Mouse (Mus musculus) forebrain, embryonic 12.5 days (tissue): ENCODE measurements around the gene Olfr1258. TPM values are rescaled to one million over a fixed set of nuclear protein-coding genes. Genes with fewer than 3 reads are reported as not detected.
"Not testable (repeated sequence)": the region's sequence is repeated elsewhere in the genome, so short reads cannot be mapped to it uniquely, and the experiment has no call there.

Experiments
- ATAC-seq: fragments of 200-750 bp; cut with Nextera tagmentation; 2 replicates; pipeline ENCODE4 v1.8.0; 2017; ENCODE audit warnings: moderate TSS enrichment; ENCODE audit not compliant: low FRiP score
- H3K27ac ChIP-seq: fragments of 300-500 bp; sonication (generic); 2 replicates; pipeline ENCODE4 v1.5.1; 2016; ENCODE audit warnings: mild to moderate bottlenecking
- H3K27me3 ChIP-seq: fragments of 300-500 bp; sonication (generic); 2 replicates; pipeline ENCODE4 v1.6.1; 2016; ENCODE audit warnings: mild to moderate bottlenecking
- H3K36me3 ChIP-seq: fragments of 300-500 bp; sonication (generic); replicated peaks from 2 replicates; pipeline ENCODE4 v1.6.1; 2016; ENCODE audit warnings: mild to moderate bottlenecking
- H3K4me1 ChIP-seq: fragments of 300-500 bp; sonication (generic); 2 replicates; pipeline ENCODE4 v1.6.1; 2016
- H3K4me2 ChIP-seq: fragments of 300-500 bp; sonication (generic); 2 replicates; pipeline ENCODE4 v1.6.1; 2016; ENCODE audit warnings: mild to moderate bottlenecking, moderate library complexity
- H3K4me3 ChIP-seq: fragments of 300-500 bp; sonication (generic); replicated peaks from 2 replicates; pipeline ENCODE4 v1.5.1; 2016; ENCODE audit warnings: mild to moderate bottlenecking
- H3K9ac ChIP-seq: fragments of 300-500 bp; sonication (generic); 2 replicates; pipeline ENCODE4 v1.6.1; 2016; ENCODE audit warnings: mild to moderate bottlenecking
- H3K9me3 ChIP-seq: fragments of 300-500 bp; sonication (generic); 2 replicates; pipeline ENCODE4 v1.6.1; 2016
- WGBS: fragments of 180-500 bp; shearing (Covaris S2); methylation state at CpG from one replicate; pipeline ENCODE4 v1.1.7; 2016; 5-methylcytosine and 5-hydroxymethylcytosine counted together
- polyA plus RNA-seq: library from polyadenylated mRNA; unstranded; fragments of >200 nt; fragmentation: Nextera tagmentation; extraction: Ambion mirVana; gene quantifications from 2 replicates; pipeline ENCODE4 v1.2.1, GENCODE M21; 2016

Olfr1258 gene
- polyA plus RNA-seq = not detected in 2 replicates

GRCm38 (mm10) chr2:89927009-89927408, at the start of gene Olfr1258:
TSS of gene Olfr1258 (plus strand) at chr2:89927309.
- no peaks in the 10 kb centered on the region for H3K36me3 ChIP-seq
- H3K27ac ChIP-seq = no peak within 1 kb of the TSS
- no peak within 1 kb of the TSS for H3K4me3 ChIP-seq
- no peak within 1 kb of the TSS for H3K9ac ChIP-seq
- no peaks in the 10 kb centered on the region for H3K4me1 ChIP-seq
- no peak for ATAC-seq
- H3K27me3 ChIP-seq = no peaks in the 10 kb centered on the region
- H3K4me2 ChIP-seq = no peak within 1 kb of the TSS
- no peaks in the 10 kb centered on the region for H3K9me3 ChIP-seq

GRCm38 (mm10) chr2:89878137-89878536, 49.0 kb upstream of the Olfr1258 start, which contains the start of gene Olfr1257:
TSS of gene Olfr1257 (plus strand) at chr2:89878437.
- ATAC-seq = no peak
- H3K9me3 ChIP-seq = no peaks in the 10 kb centered on the region
- H3K27ac ChIP-seq = no peak within 1 kb of the TSS
- no peak within 1 kb of the TSS for H3K9ac ChIP-seq
- no peak within 1 kb of the TSS for H3K4me3 ChIP-seq
- H3K36me3 ChIP-seq = no peaks in the 10 kb centered on the region
- H3K4me1 ChIP-seq = no peaks in the 10 kb centered on the region
- no peak within 1 kb of the TSS for H3K4me2 ChIP-seq
- 89% methylated on average over 1 of the region's 1 CpGs for WGBS
- H3K27me3 ChIP-seq = no peaks in the 10 kb centered on the region

GRCm38 (mm10) chr2:89912616-89913015, 14.5 kb upstream of the Olfr1258 start:
- not testable (repeated sequence) for ATAC-seq, H3K27me3 ChIP-seq, H3K27ac ChIP-seq, H3K9ac ChIP-seq, H3K4me2 ChIP-seq, H3K36me3 ChIP-seq, H3K4me1 ChIP-seq, H3K9me3 ChIP-seq, H3K4me3 ChIP-seq
- WGBS = 93% methylated on average over 9 of the region's 9 CpGs

GRCm38 (mm10) chr2:89948564-89948963, 21.5 kb downstream of the Olfr1258 start, which contains the start of gene Olfr1259:
TSS of gene Olfr1259 (minus strand) at chr2:89948664.
- H3K9me3 ChIP-seq = no peaks in the 10 kb centered on the region
- no peaks in the 10 kb centered on the region for H3K4me1 ChIP-seq
- H3K36me3 ChIP-seq = no peaks in the 10 kb centered on the region
- WGBS = 92% methylated on average over 5 of the region's 5 CpGs
- H3K4me2 ChIP-seq = no peak within 1 kb of the TSS
- no peaks in the 10 kb centered on the region for H3K27me3 ChIP-seq
- no peak within 1 kb of the TSS for H3K4me3 ChIP-seq
- no peak within 1 kb of the TSS for H3K9ac ChIP-seq
- H3K27ac ChIP-seq = no peak within 1 kb of the TSS
- ATAC-seq = no peak

GRCm38 (mm10) chr2:89974184-89974583, 47.1 kb downstream of the Olfr1258 start, which contains the start of gene Olfr1260:
TSS of gene Olfr1260 (plus strand) at chr2:89974340.
- H3K4me1 ChIP-seq = no peaks in the 10 kb centered on the region
- ATAC-seq = no peak

GRCm38 (mm10) chr2:89977709-89978108, 50.6 kb downstream of the Olfr1258 start:
- Histone ChIP-seq H3K4me3 (no peak overlapping the region), H3K36me3 (no peaks in the 10 kb centered on the region), H3K9ac (no peak overlapping the region), H3K9me3 (no peaks in the 10 kb centered on the region), H3K27ac (no peak overlapping the region), H3K4me1 (no peaks in the 10 kb centered on the region), H3K4me2 (no peak overlapping the region), H3K27me3 (no peaks in the 10 kb centered on the region)
- WGBS = 90% methylated on average over 2 of the region's 2 CpGs
- no peak for ATAC-seq

More at GRCm38 (mm10) chr2:89974184-89974583, 47.1 kb downstream of the Olfr1258 start, which contains the start of gene Olfr1260:
- Histone ChIP-seq H3K27me3 (no peaks in the 10 kb centered on the region), H3K27ac (no peak within 1 kb of the TSS), H3K9me3 (no peaks in the 10 kb centered on the region), H3K4me2 (no peak within 1 kb of the TSS), H3K9ac (no peak within 1 kb of the TSS), H3K4me3 (no peak within 1 kb of the TSS), H3K36me3 (no peaks in the 10 kb centered on the region)
- WGBS = 88% methylated on average over 2 of the region's 2 CpGs

Other genes starting within 250 kb of the Olfr1258 start
- not detected in 2 replicates for gene Olfr1252, start 202.3 kb upstream of the Olfr1258 start, polyA plus RNA-seq
- not detected in 2 replicates for gene Olfr1253, start 170.2 kb upstream of the Olfr1258 start, polyA plus RNA-seq
- not detected in 2 replicates for gene Olfr1254, start 133.7 kb upstream of the Olfr1258 start, polyA plus RNA-seq
- not detected in 2 replicates for gene Olfr1255, start 115.3 kb upstream of the Olfr1258 start, polyA plus RNA-seq
- not detected in 2 replicates for gene Olfr1256, start 85.8 kb upstream of the Olfr1258 start, polyA plus RNA-seq
- 0.10 TPM in 1 of 2 replicates, not detected in the other for gene Olfr48, start 79.1 kb upstream of the Olfr1258 start, polyA plus RNA-seq
- gene Olfr1257, start 48.9 kb upstream of the Olfr1258 start, polyA plus RNA-seq = not detected in 2 replicates
- gene Olfr1259, start 21.4 kb downstream of the Olfr1258 start, polyA plus RNA-seq = not detected in 2 replicates
- gene Olfr1260, start 47.0 kb downstream of the Olfr1258 start, polyA plus RNA-seq = not detected in 2 replicates
- gene Olfr1261, start 63.9 kb downstream of the Olfr1258 start, polyA plus RNA-seq = not detected in 2 replicates
- gene Olfr1262, start 72.8 kb downstream of the Olfr1258 start, polyA plus RNA-seq = not detected in 2 replicates
- not detected in 2 replicates for gene Olfr1263, start 84.8 kb downstream of the Olfr1258 start, polyA plus RNA-seq
- not detected in 2 replicates for gene Olfr1264, start 98.3 kb downstream of the Olfr1258 start, polyA plus RNA-seq
- not detected in 2 replicates for gene Olfr1265, start 108.0 kb downstream of the Olfr1258 start, polyA plus RNA-seq
- not detected in 2 replicates for gene Olfr140, start 136.3 kb downstream of the Olfr1258 start, polyA plus RNA-seq
- not detected in 2 replicates for gene Olfr1269, start 194.1 kb downstream of the Olfr1258 start, polyA plus RNA-seq
- 0.10 TPM in 1 of 2 replicates, not detected in the other for gene Olfr32, start 215.0 kb downstream of the Olfr1258 start, polyA plus RNA-seq
- gene Olfr1270, start 225.8 kb downstream of the Olfr1258 start, polyA plus RNA-seq = not detected in 2 replicates